Mouse (Mus musculus): ENCODE measurements around the gene Pla2g12b.

DNA sequence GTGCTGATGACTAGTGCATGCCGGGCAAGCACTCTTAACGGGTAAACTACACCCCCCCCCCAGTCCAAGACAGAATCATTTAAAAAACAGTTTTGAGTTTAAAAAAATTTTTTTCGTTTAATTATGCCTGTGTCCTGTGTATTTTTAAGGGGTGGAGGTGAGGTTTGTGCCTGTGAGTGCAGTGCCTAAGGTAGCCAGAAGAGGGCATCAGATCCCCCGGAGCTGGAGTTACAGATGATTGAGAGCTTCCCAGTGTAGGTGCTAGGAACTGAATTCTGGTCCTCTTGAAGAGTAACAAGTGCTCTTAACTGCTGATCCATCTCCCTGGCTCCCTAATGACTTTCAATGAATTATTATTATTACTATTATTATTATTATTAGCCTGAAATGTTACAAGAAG is 24.7 kb upstream of the Pla2g12b start:
- no peak for TF ChIP-seq EP300 (IDR thresholded peaks at IDR 0.05; ENCODE audit: insufficient read depth, low read depth, low read length)
- peak; percentile 54 for TF ChIP-seq CTCF (IDR thresholded peaks at IDR 0.05; ENCODE audit: low read depth, low read length)
- TF ChIP-seq POLR2A (IDR thresholded peaks at IDR 0.05; ENCODE audit: insufficient read depth, low read length): no peak

All from ES-Bruce4 (cell line).